Mouse (Mus musculus): ENCODE results near the gene Chl1. TPM values are rescaled to one million over a fixed set of nuclear protein-coding genes. Genes with fewer than 3 reads are reported as not detected.

Chl1 gene
- polyA plus RNA-seq, 1 experiment from 2014 or later, result 0.12 TPM

GRCm38 (mm10) chr6:103682854-103683574 is 172.6 kb downstream of the Chl1 start:
- 13% methylated on average over 8 of the region's 8 CpGs for WGBS
- ATAC-seq (peak; percentile 16; the same call in 1 of the 2 replicates), DNase-seq (ENCODE audit: low spot score) (peak; percentile 55)
- TF ChIP-seq EP300 (IDR thresholded peaks at IDR 0.05) (no peak), CTCF (IDR thresholded peaks at IDR 0.05) (peak; percentile 83)
- Histone ChIP-seq H3K27me3 (replicated peaks; ENCODE audit: insufficient read depth, low read length) (no peaks in the 10 kb centered on the region), H3K9ac (replicated peaks; ENCODE audit: low read depth) (no peak overlapping the region), H3K27ac (ENCODE audit: low read length) (no peak overlapping the region), H3K36me3 (ENCODE audit: insufficient read depth, low read length) (no peaks in the 10 kb centered on the region), H3K4me3 (ENCODE audit: low read depth, low read length) (no peak overlapping the region), H3K4me1 (ENCODE audit: insufficient read depth, low read depth, low read length) (no peaks in the 10 kb centered on the region), H3K9me3 (ENCODE audit: low read length) (no peaks in the 10 kb centered on the region), H3K4me2 (replicated peaks; ENCODE audit: low read depth, low read length) (no peak overlapping the region)

GRCm38 (mm10) chr6:103692511-103692910 is 182.1 kb downstream of the Chl1 start:
- H3K27me3 ChIP-seq (replicated peaks; ENCODE audit: insufficient read depth, low read length), result no peaks in the 10 kb centered on the region
- no peaks in the 10 kb centered on the region for H3K4me1 ChIP-seq (ENCODE audit: insufficient read depth, low read depth, low read length)
- H3K4me3 ChIP-seq (ENCODE audit: low read depth, low read length), result no peak overlapping the region
- H3K9me3 ChIP-seq (ENCODE audit: low read length), result no peaks in the 10 kb centered on the region
- H3K4me2 ChIP-seq (replicated peaks; ENCODE audit: low read depth, low read length), result no peak overlapping the region
- no peak overlapping the region for H3K27ac ChIP-seq (ENCODE audit: low read length)
- ATAC-seq (no peak), DNase-seq (ENCODE audit: low spot score) (no peak)
- no peaks in the 10 kb centered on the region for H3K36me3 ChIP-seq (ENCODE audit: insufficient read depth, low read length)
- no peak overlapping the region for H3K9ac ChIP-seq (replicated peaks; ENCODE audit: low read depth)
- TF ChIP-seq EP300 (IDR thresholded peaks at IDR 0.05) (no peak), CTCF (IDR thresholded peaks at IDR 0.05) (no peak)
- WGBS, result 63% methylated on average over 3 of the region's 3 CpGs

- Histone ChIP-seq H3K4me1 (ENCODE audit: insufficient read depth, low read depth, low read length) (no peaks in the 10 kb centered on the region), H3K4me2 (replicated peaks; ENCODE audit: low read depth, low read length) (no peak overlapping the region), H3K9me3 (ENCODE audit: low read length) (no peaks in the 10 kb centered on the region)
These were observed 187.1 kb downstream of the Chl1 start for GRCm38 (mm10) chr6:103697349-103698028.

GRCm38 (mm10) chr6:103699482-103699881 is 189.1 kb downstream of the Chl1 start:
- Histone ChIP-seq H3K27ac (ENCODE audit: low read length) (no peak overlapping the region), H3K27me3 (replicated peaks; ENCODE audit: insufficient read depth, low read length) (no peaks in the 10 kb centered on the region), H3K4me3 (ENCODE audit: low read depth, low read length) (no peak overlapping the region), H3K4me1 (ENCODE audit: insufficient read depth, low read depth, low read length) (no peaks in the 10 kb centered on the region), H3K9me3 (ENCODE audit: low read length) (no peaks in the 10 kb centered on the region), H3K36me3 (ENCODE audit: insufficient read depth, low read length) (no peaks in the 10 kb centered on the region), H3K9ac (replicated peaks; ENCODE audit: low read depth) (no peak overlapping the region), H3K4me2 (replicated peaks; ENCODE audit: low read depth, low read length) (no peak overlapping the region)
- 91% methylated on average over 1 of the region's 1 CpGs for WGBS
- no peak for ATAC-seq
- TF ChIP-seq EP300 (IDR thresholded peaks at IDR 0.05), result no peak
- TF ChIP-seq CTCF (IDR thresholded peaks at IDR 0.05), result no peak
- no peak for DNase-seq (ENCODE audit: low spot score)

More at GRCm38 (mm10) chr6:103697349-103698028, 187.1 kb downstream of the Chl1 start:
- Histone ChIP-seq H3K27me3 (replicated peaks; ENCODE audit: insufficient read depth, low read length) (no peaks in the 10 kb centered on the region), H3K9ac (replicated peaks; ENCODE audit: low read depth) (no peak overlapping the region), H3K27ac (ENCODE audit: low read length) (no peak overlapping the region), H3K4me3 (ENCODE audit: low read depth, low read length) (no peak overlapping the region), H3K36me3 (ENCODE audit: insufficient read depth, low read length) (no peaks in the 10 kb centered on the region)
- 58% methylated on average over 7 of the region's 7 CpGs for WGBS
- peak; percentile 58 for DNase-seq (ENCODE audit: low spot score)
- ATAC-seq, result no peak
- TF ChIP-seq EP300 (IDR thresholded peaks at IDR 0.05), result no peak
- TF ChIP-seq CTCF (IDR thresholded peaks at IDR 0.05), result peak; percentile 55

GRCm38 (mm10) chr6:103699895-103700294 is 189.5 kb downstream of the Chl1 start:
- no peak overlapping the region for H3K4me3 ChIP-seq (ENCODE audit: low read depth, low read length)
- no peak overlapping the region for H3K4me2 ChIP-seq (replicated peaks; ENCODE audit: low read depth, low read length)
- no peak overlapping the region for H3K9ac ChIP-seq (replicated peaks; ENCODE audit: low read depth)
- H3K36me3 ChIP-seq (ENCODE audit: insufficient read depth, low read length), result no peaks in the 10 kb centered on the region
- TF ChIP-seq CTCF (IDR thresholded peaks at IDR 0.05), result no peak
- no peak for TF ChIP-seq EP300 (IDR thresholded peaks at IDR 0.05)
- no peaks in the 10 kb centered on the region for H3K4me1 ChIP-seq (ENCODE audit: insufficient read depth, low read depth, low read length)
- DNase-seq (ENCODE audit: low spot score), result no peak
- no peak overlapping the region for H3K27ac ChIP-seq (ENCODE audit: low read length)
- ATAC-seq, result no peak
- no peaks in the 10 kb centered on the region for H3K9me3 ChIP-seq (ENCODE audit: low read length)
- 43% methylated on average over 1 of the region's 1 CpGs for WGBS
- no peaks in the 10 kb centered on the region for H3K27me3 ChIP-seq (replicated peaks; ENCODE audit: insufficient read depth, low read length)

- no peaks in the 10 kb centered on the region for H3K27me3 ChIP-seq (replicated peaks; ENCODE audit: insufficient read depth, low read length)
- no peaks in the 10 kb centered on the region for H3K36me3 ChIP-seq (ENCODE audit: insufficient read depth, low read length)
- H3K9ac ChIP-seq (replicated peaks; ENCODE audit: low read depth), result no peak overlapping the region
- ATAC-seq, result no peak
- no peaks in the 10 kb centered on the region for H3K4me1 ChIP-seq (ENCODE audit: insufficient read depth, low read depth, low read length)
- no peak for TF ChIP-seq CTCF (IDR thresholded peaks at IDR 0.05)
- no peak for TF ChIP-seq EP300 (IDR thresholded peaks at IDR 0.05)
- H3K27ac ChIP-seq (ENCODE audit: low read length), result no peak overlapping the region
- no peak for DNase-seq (ENCODE audit: low spot score)
- H3K4me2 ChIP-seq (replicated peaks; ENCODE audit: low read depth, low read length), result no peak overlapping the region
- H3K9me3 ChIP-seq (ENCODE audit: low read length), result no peaks in the 10 kb centered on the region
- H3K4me3 ChIP-seq (ENCODE audit: low read depth, low read length), result no peak overlapping the region
- 45% methylated on average over 7 of the region's 7 CpGs for whole genome bisulfite sequencing
These were observed 189.9 kb downstream of the Chl1 start for GRCm38 (mm10) chr6:103700336-103700735.

Data from lung, postnatal 0 days (tissue).